8 mouse cellular contexts compared by ENCODE assay signal in the genomic region with DNA sequence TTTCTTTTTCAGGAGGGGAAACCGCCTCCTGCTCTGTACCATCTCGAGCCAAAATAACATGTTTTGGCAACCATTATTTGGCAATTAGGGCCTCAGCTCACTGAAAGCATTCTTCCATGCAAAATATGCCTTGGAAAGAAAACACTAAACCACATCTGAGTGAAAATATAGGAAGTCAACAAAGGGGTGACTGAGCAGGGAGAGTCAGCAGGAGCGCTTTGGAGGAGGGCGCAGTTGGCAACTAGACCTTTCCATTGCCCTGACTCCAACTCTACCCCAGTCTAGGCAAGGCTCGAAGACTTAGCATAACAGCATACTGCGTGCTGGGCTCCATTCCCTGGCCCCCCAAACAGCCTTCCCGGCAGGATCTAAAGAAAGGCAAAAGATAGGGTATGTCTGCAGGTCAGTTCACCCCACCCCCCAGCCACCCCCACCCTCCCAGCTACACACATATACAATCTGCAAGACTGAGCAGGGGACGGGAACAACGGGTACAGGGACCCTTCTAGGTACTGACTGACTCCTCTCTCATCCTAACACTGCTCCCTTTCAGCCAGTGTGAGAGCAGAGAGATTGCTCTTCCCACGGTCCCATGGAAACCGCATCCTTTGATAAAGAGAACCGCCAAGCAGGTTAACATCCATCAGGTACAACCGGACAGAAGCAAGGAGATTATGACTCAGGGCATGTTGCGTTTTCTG.
DNase-seq lines count a peak whose midpoint lies in the region; ATAC-seq and TF ChIP-seq lines count a peak whose summit lies in the region.

No protein-coding gene starts in this region.

- TF ChIP-seq CTCF in cortical plate, adult 2 months (IDR thresholded peaks at IDR 0.05; ENCODE audit: extremely low read depth, insufficient read depth, low read length), result no peak

- no peaks in the 10 kb centered on the region for H3K9me3 ChIP-seq in heart, embryonic 14.5 days (ENCODE audit: control insufficient read depth, low read length)
- H3K9me3 ChIP-seq in hindbrain, embryonic 15.5 days, result no peaks in the 10 kb centered on the region
- no peaks in the 10 kb centered on the region for H3K9me3 ChIP-seq in midbrain, embryonic 15.5 days

- peak overlapping the region; percentile 52; the same call in 1 of the 2 replicates for H3K9ac ChIP-seq in heart, embryonic 14.5 days (ENCODE audit: low read length)
- no peak overlapping the region for H3K9ac ChIP-seq in hindbrain, embryonic 15.5 days
- no peak overlapping the region for H3K9ac ChIP-seq in midbrain, embryonic 15.5 days

- no peak for ATAC-seq in heart, embryonic 14.5 days (ENCODE audit: insufficient number of reproducible peaks, insufficient read depth, low FRiP score, low read depth)
- peak; percentile 76 for ATAC-seq in hindbrain, embryonic 15.5 days (ENCODE audit: low FRiP score, low read depth)
- peak; percentile 64 for ATAC-seq in midbrain, embryonic 15.5 days (replicated peaks)

- H3K4me2 ChIP-seq in heart, embryonic 14.5 days (ENCODE audit: low read length), result peak overlapping the region; percentile 79
- peak overlapping the region; percentile 78 for H3K4me2 ChIP-seq in hindbrain, embryonic 15.5 days
- H3K4me2 ChIP-seq in midbrain, embryonic 15.5 days, result peak overlapping the region; percentile 71

- H3K4me3 ChIP-seq in heart, embryonic 14.5 days (ENCODE audit: control insufficient read depth in 1 of 2, insufficient read depth in 1 of 2, low read depth in 1 of 2, low read length in 2 of 2), result peak overlapping the region; percentile 35 to 37; a peak in 3 of 4 replicates
- peak overlapping the region; percentile 37; the same call in 1 of the 2 replicates for H3K4me3 ChIP-seq in cortical plate, adult 2 months (ENCODE audit: insufficient read depth, low read length)
- H3K4me3 ChIP-seq in hindbrain, embryonic 15.5 days, result 0 out of 2 replicates have a peak overlapping the region, but pooled peaks have one; percentile 40
- peak overlapping the region; percentile 35; the same call in 1 of the 2 replicates for H3K4me3 ChIP-seq in midbrain, embryonic 15.5 days

- no peak for DNase-seq in heart, postnatal 36 days
- DNase-seq in embryo, embryonic 11 days, result no peak
- no peak for DNase-seq in ovary, postnatal 10 days (ENCODE audit: low spot score)
- no peak for DNase-seq in adrenal gland, postnatal 4 days (ENCODE audit: low spot score in 2 of 2)

- no peak for TF ChIP-seq POLR2A in cortical plate, adult 2 months (IDR thresholded peaks at IDR 0.05; ENCODE audit: extremely low read depth, insufficient read depth, low read length)

- peak overlapping the region in 1 of 2 experiments; percentile 31; a peak in 1 of 4 replicates for H3K27ac ChIP-seq in heart, embryonic 14.5 days (replicated peaks in 1 of 2; ENCODE audit: control insufficient read depth in 1 of 2, insufficient read depth in 1 of 2, low read depth in 2 of 2, low read length in 2 of 2)
- H3K27ac ChIP-seq in cortical plate, adult 2 months (ENCODE audit: insufficient read depth, low read length), result no peak overlapping the region; the same call in 1 of the 2 replicates
- H3K27ac ChIP-seq in hindbrain, embryonic 15.5 days (replicated peaks), result peak overlapping the region; percentile 82
- peak overlapping the region; percentile 87 for H3K27ac ChIP-seq in midbrain, embryonic 15.5 days

- intact Hi-C loops in heart, postnatal 36 days (cut with DNase I), result no loop called here

- H3K4me1 ChIP-seq in heart, embryonic 14.5 days (ENCODE audit: control insufficient read depth in 2 of 2, insufficient read depth in 2 of 2, low read length in 2 of 2), result peaks cover 4 to 7% of the 10 kb centered on the region in 2 experiments; a peak in 3 of 4 replicates
- H3K4me1 ChIP-seq in cortical plate, adult 2 months (ENCODE audit: control insufficient read depth, insufficient read depth, low read length), result no peaks in the 10 kb centered on the region
- H3K4me1 ChIP-seq in hindbrain, embryonic 15.5 days (replicated peaks), result peaks cover 24% of the 10 kb centered on the region
- peaks cover 33% of the 10 kb centered on the region for H3K4me1 ChIP-seq in midbrain, embryonic 15.5 days

- H3K27me3 ChIP-seq in heart, embryonic 14.5 days (ENCODE audit: control insufficient read depth, insufficient read depth, low read length), result no peaks in the 10 kb centered on the region
- H3K27me3 ChIP-seq in hindbrain, embryonic 15.5 days, result no peaks in the 10 kb centered on the region
- H3K27me3 ChIP-seq in midbrain, embryonic 15.5 days (replicated peaks), result no peaks in the 10 kb centered on the region

- WGBS in heart, embryonic 14.5 days, result 74% methylated on average over 14 of the region's 14 CpGs
- WGBS in hindbrain, embryonic 15.5 days, result 58% methylated on average over 14 of the region's 14 CpGs
- WGBS in midbrain, embryonic 15.5 days, result 57% methylated on average over 14 of the region's 14 CpGs

- no peaks in the 10 kb centered on the region for H3K36me3 ChIP-seq in heart, embryonic 14.5 days (ENCODE audit: control insufficient read depth, insufficient read depth, low read length)
- no peaks in the 10 kb centered on the region for H3K36me3 ChIP-seq in hindbrain, embryonic 15.5 days
- no peaks in the 10 kb centered on the region for H3K36me3 ChIP-seq in midbrain, embryonic 15.5 days (replicated peaks)
